25 mouse cellular contexts compared by ENCODE assay signal in genomic region chr3:69869702-69870101, GRCm38 (mm10). TPM values are rescaled to one million over a fixed set of nuclear protein-coding genes. Genes with fewer than 3 reads are reported as not detected.
"Had no signal": no experiment of that assay in that cellular context is flagged by ENCODE, and none has a peak within 500 bp of the region (broad histone marks: within the 10 kb centered on the region; RNA-seq: fewer than 3 reads in every experiment).

No protein-coding gene starts in this region.

- H3K36me3 ChIP-seq: liver, embryonic 15.5 days; lung, embryonic 15.5 days; midbrain, embryonic 13.5 days; midbrain, embryonic 15.5 days; neural tube, embryonic 13.5 days; neural tube, embryonic 15.5 days; stomach, embryonic 15.5 days had no signal

- H3K4me2 ChIP-seq: liver, embryonic 15.5 days; lung, embryonic 15.5 days; midbrain, embryonic 11.5 days; midbrain, embryonic 13.5 days; midbrain, embryonic 15.5 days; neural tube, embryonic 13.5 days; neural tube, embryonic 15.5 days; stomach, embryonic 15.5 days had no signal

- H3K9me3 ChIP-seq: liver, embryonic 15.5 days; lung, embryonic 15.5 days; midbrain, embryonic 13.5 days; midbrain, embryonic 15.5 days; neural tube, embryonic 13.5 days; neural tube, embryonic 15.5 days; stomach, embryonic 15.5 days had no signal

- ATAC-seq: liver, postnatal 0 days; lung, postnatal 0 days; midbrain, embryonic 13.5 days; midbrain, embryonic 15.5 days had no signal

- H3K27ac ChIP-seq: liver, embryonic 15.5 days; lung, embryonic 15.5 days; macrophage; midbrain, embryonic 13.5 days; midbrain, embryonic 15.5 days; neural tube, embryonic 13.5 days; neural tube, embryonic 15.5 days; stomach, embryonic 15.5 days had no signal

- H3K9ac ChIP-seq: liver, embryonic 15.5 days; liver, postnatal 0 days; lung, embryonic 15.5 days; midbrain, embryonic 13.5 days; midbrain, embryonic 15.5 days; neural tube, embryonic 13.5 days; neural tube, embryonic 15.5 days; stomach, embryonic 15.5 days had no signal

- H3K4me1 ChIP-seq: liver, embryonic 15.5 days; lung, embryonic 15.5 days; megakaryocyte, embryonic 14.5 days; midbrain, embryonic 13.5 days; midbrain, embryonic 15.5 days; neural tube, embryonic 13.5 days; neural tube, embryonic 15.5 days; stomach, embryonic 15.5 days had no signal

- H3K4me3 ChIP-seq: liver, embryonic 15.5 days; lung, embryonic 15.5 days; megakaryocyte, embryonic 14.5 days; midbrain, embryonic 13.5 days; midbrain, embryonic 15.5 days; myocyte; neural tube, embryonic 13.5 days; neural tube, embryonic 15.5 days; stomach, embryonic 15.5 days had no signal

- H3K27me3 ChIP-seq: liver, embryonic 15.5 days; lung, embryonic 15.5 days; megakaryocyte, embryonic 14.5 days; midbrain, embryonic 13.5 days; midbrain, embryonic 15.5 days; neural tube, embryonic 13.5 days; neural tube, embryonic 15.5 days; stomach, embryonic 15.5 days had no signal

- DNase-seq: liver, postnatal 0 days; lung, adult 2 months; lung, postnatal 14 days; lung, postnatal 36 days; retina, postnatal 1 day; right cerebral cortex, adult 18-20 months; right cerebral cortex, postnatal 25 days; right cerebral cortex, postnatal 4 days; thymus, adult 18-20 months; thymus, postnatal 14 days; thymus, postnatal 36 days had no signal

RNA-seq across cellular contexts. Expression of gene Sptssb, which starts 10.0 kb away (rescaled TPM):
- total RNA-seq: megakaryocyte progenitor cell, adult 5-6 weeks had no signal
- polyA plus RNA-seq: macrophage; myocyte; spleen, adult 2 months had no signal
